ENCODE assay signal across 17 mouse cellular contexts in genomic region chr10:45080490-45080889, GRCm38 (mm10).
"Had no signal": no experiment of that assay in that cellular context is flagged by ENCODE, and none has a peak within 500 bp of the region (broad histone marks: within the 10 kb centered on the region; RNA-seq: fewer than 3 reads in every experiment).

No protein-coding gene starts in this region.

- DNase-seq: kidney, adult 18-20 months; kidney, postnatal 10 days; kidney, postnatal 36 days; layer of hippocampus, postnatal 36 days; left cerebral cortex, postnatal 4 days; midbrain, embryonic 14.5 days; thymus, postnatal 25 days had no signal

- H3K9me3 ChIP-seq: kidney, embryonic 15.5 days; limb, embryonic 12.5 days; limb, embryonic 15.5 days; liver, embryonic 12.5 days; liver, embryonic 15.5 days had no signal

- H3K27ac ChIP-seq: hindbrain, postnatal 0 days; kidney, embryonic 15.5 days; left cerebral cortex, adult 2 months; limb, embryonic 12.5 days; limb, embryonic 15.5 days; liver, embryonic 12.5 days; liver, embryonic 15.5 days had no signal

- H3K4me2 ChIP-seq: kidney, embryonic 15.5 days; limb, embryonic 12.5 days; limb, embryonic 15.5 days; liver, embryonic 12.5 days; liver, embryonic 15.5 days; midbrain, embryonic 11.5 days had no signal

- H3K27me3 ChIP-seq: kidney, embryonic 15.5 days; limb, embryonic 12.5 days; limb, embryonic 15.5 days; liver, embryonic 12.5 days; liver, embryonic 15.5 days had no signal

- H3K9ac ChIP-seq: kidney, embryonic 15.5 days; limb, embryonic 12.5 days; limb, embryonic 15.5 days; liver, embryonic 12.5 days; liver, embryonic 15.5 days had no signal

- ATAC-seq: hindbrain, postnatal 0 days; inflammation-experienced regulatory T-cells, adult 6 months; intestine, embryonic 16.5 days; liver, embryonic 12.5 days had no signal

- H3K4me3 ChIP-seq: kidney, embryonic 15.5 days; left cerebral cortex, adult 2 months; limb, embryonic 12.5 days; limb, embryonic 15.5 days; liver, embryonic 12.5 days; liver, embryonic 15.5 days had no signal
